Mouse (Mus musculus): ENCODE results near the gene S100a7a. TPM values are rescaled to one million over a fixed set of nuclear protein-coding genes. Genes with fewer than 3 reads are reported as not detected.

The S100a7a gene
- total RNA-seq, 2 experiments from 2014 or later: 0.25 TPM; not detected in 1

DNA sequence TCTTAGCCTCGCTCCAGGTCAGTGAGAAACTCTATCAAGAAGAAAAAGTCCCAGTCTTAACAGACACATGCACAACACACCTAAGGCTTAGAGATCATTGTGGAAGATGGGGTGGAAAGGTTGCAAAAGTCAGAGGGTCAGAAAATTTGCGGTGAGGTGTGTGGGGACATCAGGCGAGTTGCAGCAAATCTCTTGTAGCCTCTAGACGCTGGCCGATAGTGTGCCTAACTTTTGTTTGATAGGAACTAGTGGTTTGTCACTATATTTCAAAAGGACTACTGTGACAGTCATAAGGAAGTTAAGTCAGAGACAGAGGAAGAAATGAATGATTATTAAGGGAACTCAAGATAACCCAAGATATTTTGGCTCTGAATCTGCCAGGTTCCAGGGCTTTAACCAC is 26.5 kb upstream of the S100a7a start:
- DNase-seq (ENCODE audit: low spot score in 2 of 2): no peak

DNA sequence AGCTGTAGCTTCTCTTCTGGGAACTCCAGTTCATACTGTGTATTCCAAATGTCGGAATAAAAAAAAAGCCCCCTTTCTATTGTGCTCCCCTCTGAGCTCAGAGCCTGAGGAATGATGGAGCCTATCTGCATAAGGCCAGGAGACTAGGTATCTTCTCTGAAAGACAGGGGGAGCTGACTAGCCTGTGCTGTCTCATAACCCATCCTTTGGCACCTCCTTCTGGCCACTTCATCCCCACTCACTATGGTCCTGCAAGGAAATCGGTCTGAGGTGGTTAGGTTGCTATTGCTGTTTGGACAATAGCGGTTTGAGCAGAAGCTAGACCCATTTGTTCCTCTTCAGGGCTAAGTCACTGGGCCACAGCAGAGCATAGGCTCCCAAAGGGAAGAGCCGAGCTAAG is 26.0 kb upstream of the S100a7a start:
- DNase-seq (ENCODE audit: low spot score in 2 of 2): no peak

DNA sequence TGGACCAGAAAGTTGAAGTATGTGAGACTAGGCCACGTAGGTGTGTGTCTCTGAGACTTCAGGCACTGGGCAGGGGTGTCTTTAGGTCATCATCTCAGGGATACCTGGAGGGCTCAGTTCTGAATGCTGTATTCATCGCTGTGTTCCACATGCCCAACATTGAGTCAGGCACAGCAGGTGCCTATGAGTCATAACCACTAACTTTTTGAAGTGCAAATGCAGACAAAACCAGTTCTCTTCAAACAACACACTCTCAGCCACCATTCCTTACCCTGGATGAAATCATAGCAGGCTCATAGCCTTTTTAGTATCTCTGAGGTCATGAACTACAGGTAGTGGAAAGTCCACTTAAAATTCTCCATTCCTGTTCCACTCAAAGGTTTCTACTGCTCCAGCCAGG is 24.5 kb upstream of the S100a7a start:
- DNase-seq (ENCODE audit: low spot score in 2 of 2): no peak

DNA sequence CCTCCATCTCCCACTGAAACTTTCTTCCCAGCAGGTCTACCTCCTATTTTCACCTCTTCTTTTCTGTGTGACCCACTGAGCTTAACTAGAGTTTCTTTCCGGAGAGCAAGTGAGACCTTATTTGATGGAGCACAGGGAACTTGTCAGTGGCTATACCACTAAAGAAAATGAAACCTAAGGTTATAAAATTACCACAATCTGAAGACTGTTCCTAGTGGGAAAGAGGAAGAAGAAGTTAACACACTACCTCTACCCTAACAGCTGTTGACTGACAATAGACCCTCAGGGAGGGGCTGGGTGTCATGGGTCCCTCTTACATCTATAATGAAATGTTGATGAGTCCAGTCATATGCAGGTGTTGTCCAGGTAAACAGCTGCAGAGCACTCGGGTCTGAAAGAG is 21.8 kb upstream of the S100a7a start:
- DNase-seq (ENCODE audit: low spot score in 2 of 2): no peak

DNA sequence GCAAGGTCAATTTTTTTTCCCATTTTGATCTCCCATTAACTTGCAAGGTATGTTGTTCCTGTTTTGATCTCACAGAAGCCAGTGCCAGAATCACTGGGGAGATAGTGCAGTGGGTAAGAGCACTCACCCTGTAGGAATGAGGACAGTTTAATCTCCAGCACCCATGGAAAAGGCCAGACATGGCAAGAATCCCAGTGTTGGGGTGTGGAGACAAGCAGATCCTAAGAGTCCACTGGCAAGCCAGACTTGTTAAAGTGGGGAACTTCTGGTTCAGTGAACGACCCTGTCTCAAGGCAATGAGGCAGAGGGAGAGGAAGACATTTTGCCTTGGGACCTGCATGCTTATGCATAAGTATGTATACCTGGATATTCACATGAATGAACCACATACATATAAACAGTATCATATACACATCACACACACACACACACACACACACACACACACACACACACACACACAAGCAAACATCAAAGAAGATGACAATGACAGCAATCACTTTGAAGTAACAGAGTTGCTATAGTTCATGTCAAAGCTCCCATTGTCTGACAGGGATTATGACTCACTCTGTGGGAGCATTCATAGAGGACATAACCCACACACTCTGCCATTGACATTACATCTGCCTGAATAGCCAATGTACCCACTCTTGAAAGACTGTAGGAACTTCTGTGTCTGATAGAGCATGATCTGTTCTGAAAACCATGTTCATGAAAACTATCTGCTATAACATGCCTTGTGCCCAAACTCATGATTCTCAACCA is 15.1 kb upstream of the S100a7a start:
- no peak for DNase-seq (ENCODE audit: low spot score in 2 of 2)

DNA sequence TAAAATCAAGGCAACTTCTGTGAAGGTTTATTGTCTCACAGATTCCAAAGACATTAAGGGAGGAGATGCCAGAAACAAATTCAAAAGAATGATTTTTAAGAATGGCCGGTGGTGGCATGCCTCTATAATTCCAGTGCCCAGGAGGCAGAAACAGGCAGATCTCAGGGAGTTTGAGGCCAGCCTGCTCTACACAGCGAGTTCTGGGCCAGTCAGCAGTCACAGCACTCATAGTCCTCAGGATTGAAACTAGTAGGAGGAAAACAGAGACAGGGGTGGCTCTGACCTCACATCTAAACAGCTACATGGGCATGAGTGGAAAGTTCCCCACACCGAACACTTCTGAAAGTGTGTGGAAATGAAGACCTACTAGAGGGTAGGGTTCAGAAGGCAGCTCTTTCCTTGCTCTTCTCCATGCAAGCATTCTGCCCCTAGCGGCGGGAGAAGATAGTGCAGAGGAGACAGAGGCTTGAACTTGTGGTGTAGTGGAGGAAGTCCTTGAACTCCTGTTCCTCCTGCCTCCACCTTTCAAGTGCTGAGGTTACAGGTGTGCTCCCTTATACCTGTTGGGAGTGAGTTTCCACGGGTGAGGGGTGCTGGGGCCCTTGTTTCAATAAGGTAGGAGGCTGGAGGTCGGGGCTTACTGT is 14.2 kb upstream of the S100a7a start:
- no peak for DNase-seq (ENCODE audit: low spot score in 2 of 2)

DNA sequence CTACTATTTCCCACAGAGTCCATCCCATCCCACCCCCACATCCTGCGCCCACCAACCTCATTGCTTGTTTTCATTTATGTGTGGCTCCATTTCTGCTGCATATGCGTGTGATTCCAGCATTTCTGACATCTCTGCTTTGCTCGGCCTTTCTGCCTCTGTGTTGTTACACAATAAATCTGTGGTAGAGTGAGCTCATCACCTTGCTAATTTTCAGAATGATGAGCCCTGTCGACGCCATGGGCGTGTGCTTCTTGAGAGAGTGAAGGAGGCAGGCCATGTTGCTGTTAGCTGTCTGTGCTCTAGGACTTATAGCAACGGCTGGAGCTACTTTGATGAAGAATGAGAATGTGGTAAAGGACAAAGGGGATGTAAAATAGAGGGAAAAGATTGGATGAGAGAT is 12.8 kb upstream of the S100a7a start:
- no peak for DNase-seq (ENCODE audit: low spot score in 2 of 2)

DNA sequence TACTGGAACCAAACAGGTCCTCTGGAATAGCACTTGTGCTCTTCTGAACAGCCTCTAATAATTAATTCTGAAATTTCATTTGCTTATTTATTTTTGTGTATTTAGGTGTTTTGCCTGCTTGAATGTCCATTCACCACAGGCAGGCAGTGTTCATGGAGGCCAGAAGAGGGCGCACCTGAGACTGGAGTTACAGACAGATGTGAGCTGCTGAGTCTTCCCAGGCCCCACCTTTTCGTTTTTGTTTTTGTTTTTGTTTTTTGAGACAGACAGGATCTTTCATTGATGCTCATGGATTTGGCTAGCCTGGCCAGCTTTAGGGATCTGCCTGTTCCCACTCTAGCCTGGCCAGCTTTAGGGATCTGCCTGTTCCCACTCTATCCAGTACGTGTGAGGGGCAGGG is 9.6 kb upstream of the S100a7a start:
- peak in 1 of 2 experiments; percentile 50 for DNase-seq (ENCODE audit: low spot score in 2 of 2)

DNA sequence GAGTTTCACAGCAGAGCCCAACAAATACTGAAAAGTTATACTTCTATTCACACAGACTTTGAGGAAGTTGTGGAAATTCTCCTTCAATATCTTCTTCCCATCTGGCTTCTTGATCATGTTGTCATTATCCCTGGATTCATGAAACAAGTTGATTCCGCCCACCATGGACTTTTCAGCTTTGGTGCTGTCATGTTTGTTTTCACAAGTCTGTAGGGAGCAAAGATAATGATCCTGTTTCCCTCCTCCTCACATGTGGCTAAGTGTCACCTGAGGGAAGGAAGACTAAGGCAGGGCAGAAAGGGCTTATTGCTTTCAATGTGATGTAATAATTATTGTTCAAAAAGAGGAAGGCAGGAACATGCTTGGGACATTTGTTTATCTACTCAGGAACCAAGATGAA is 6.5 kb upstream of the S100a7a start:
- no peak for DNase-seq (ENCODE audit: low spot score in 2 of 2)

DNA sequence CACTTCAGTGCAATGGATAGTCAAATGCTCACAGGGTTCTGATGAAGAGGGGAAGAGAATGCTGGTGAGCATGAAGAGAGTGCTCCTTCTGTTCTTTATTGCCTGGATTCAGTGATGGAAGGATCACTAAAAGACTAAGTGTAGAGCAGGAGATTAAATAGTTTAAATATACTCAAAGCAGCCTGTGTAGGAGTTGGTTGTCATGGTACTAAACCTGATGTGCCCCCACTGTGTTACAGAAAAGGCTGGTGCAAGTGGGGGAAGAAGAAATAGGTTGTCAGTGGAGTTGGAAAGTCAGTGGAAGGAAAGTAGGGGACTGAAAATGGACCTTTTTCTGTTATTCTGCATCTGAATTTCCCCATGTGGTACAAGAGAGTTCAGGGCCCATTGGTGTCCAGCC is 4.8 kb upstream of the S100a7a start:
- peak in 1 of 2 experiments; percentile 36 for DNase-seq (ENCODE audit: low spot score in 2 of 2)

DNA sequence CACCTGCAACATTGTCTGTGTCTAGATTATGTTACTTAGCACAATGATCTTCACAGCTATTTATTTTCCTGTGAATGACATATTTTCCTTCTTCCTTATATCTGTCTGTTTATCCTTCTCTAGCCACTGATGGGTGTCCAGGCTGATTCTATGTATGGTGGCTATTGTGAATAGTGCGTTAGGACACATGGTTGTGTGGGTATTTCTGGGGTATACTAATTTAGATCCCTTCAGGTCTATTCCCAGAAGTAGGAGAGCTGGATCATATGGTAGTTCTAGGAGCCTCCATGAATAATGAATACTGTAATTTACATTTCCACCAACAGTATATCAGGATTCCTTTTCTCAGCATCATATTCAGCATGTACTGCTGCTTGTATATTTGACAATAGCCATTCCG is 4.0 kb upstream of the S100a7a start:
- DNase-seq (ENCODE audit: low spot score in 2 of 2): no peak

DNA sequence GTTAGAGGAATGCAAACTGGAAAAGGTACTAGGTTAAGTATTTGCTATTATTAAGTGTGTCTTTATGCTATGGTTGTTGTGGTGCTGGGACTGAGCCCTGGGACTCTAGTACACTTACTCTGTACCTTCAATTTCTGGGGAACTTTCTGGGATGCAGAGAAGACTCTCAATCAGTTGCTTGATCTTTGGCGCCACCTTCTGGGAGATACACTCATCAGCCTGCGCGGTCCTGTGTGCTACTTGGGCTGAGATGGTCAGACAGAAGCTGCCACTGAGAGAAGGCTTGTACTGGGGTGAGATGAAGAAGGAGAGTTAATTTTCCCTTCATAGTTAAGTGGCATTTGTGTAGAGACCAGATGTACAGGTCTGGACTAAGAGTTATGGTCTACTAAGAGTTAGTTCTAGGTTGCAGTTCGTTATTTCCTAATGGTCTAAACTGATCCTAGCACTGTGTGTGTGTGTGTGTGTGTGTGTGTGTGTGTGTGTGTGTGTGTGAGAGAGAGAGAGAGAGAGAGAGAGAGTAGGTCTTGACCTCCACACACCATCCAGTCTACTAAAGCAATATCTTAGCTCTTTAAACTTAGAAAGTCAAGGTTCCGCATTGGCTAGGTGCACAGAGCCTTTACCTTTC is 824 bp upstream of the S100a7a start:
- peak; percentile 56 to 91 for DNase-seq (ENCODE audit: low spot score in 2 of 2)

DNA sequence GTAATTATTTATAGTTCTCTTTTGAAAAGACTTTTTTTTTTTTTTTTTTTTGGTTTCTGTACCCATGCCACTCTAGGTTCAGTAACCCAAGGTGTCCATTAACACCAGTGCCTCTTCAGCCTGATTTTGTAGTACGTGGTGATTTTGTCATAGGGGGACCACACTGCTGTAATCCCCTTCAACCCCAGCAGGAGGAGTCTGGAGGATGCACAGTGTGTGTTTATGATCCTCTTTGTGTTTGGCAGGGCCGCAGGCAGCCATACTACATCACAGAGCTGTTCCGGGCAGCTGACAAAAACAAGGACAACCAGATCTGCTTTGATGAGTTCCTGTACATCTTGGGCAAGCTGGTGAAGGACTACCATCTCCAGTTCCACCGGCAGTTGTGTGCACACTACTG is 3.6 kb downstream of the S100a7a start:
- DNase-seq (ENCODE audit: low spot score in 2 of 2): no peak

DNA sequence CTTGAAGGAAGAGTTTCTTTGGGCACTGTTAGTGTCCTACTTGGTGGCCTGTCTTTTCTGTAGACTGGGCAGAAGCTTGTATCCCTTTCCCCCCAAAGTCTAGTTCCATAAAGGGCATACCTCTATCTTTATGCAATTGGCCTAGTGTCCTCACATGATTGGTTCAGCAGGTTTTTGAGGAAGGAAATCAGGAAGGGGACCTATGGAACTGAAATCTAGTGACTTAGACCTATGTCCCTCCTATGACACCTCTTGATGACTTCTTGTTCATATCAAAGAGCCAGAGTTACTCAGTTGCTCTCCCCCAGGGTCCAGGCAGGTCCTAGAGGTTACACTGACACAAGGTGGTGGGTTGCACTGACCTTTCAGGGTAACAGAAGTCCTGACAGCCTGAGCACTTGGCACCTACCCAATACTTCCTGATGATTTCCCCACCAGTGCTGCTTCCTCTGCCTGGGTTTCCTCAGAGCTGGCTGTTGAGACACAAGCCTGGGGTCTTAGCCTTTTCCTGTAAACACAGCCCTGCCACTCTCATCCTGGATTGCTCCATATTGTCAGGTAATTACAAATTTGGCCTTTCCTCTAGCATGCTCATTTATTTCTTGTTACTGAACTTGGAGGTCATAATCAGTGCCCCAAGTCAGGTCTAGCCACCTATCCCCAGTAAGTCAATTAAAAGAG is 5.7 kb downstream of the S100a7a start:
- DNase-seq (ENCODE audit: low spot score in 2 of 2): no peak

DNA sequence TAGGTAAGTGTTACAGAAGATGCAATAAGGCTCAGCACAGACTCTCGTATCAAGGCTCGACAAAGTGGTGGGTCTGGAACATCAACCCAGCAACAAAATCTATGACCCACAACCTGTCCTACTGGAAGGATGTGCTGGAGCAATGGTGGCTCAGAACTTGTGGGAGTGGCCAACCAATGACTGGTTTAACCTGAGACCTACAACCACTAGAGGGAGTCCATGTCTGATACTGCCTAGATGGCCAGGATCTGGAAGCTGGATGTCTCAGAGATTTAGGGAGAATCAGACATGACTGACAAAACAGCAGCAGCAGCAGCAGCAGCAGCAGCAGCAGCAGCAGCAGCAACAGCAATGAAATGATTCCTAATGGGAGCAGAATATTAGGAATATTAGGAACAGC is 10.4 kb downstream of the S100a7a start:
- DNase-seq (ENCODE audit: low spot score in 2 of 2): no peak

DNA sequence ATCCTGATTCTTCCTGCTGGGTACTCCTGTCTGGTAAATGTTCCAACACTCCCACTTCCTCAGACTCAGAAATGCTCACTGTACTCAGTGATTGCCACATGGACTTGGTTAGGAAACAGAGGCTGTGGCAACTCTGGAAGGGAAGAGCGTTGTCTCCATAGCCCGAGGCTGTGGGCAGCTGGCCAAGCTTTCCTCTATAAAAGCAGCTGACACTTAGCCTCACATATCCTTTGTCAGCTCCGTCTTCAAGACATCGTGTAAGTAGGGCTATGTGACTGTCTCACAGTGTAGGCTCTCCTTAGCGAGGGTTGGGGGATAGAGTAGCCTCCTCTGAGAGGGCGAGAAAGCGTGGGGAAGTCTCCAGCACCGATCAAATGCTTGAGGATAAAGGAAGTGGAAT is 15.0 kb downstream of the S100a7a start, which contains the start of gene S100a8:
S100a8 (plus strand) TSS at position 133 of the 400 bp plus-strand sequence.
- DNase-seq (ENCODE audit: low spot score in 2 of 2): no peak

DNA sequence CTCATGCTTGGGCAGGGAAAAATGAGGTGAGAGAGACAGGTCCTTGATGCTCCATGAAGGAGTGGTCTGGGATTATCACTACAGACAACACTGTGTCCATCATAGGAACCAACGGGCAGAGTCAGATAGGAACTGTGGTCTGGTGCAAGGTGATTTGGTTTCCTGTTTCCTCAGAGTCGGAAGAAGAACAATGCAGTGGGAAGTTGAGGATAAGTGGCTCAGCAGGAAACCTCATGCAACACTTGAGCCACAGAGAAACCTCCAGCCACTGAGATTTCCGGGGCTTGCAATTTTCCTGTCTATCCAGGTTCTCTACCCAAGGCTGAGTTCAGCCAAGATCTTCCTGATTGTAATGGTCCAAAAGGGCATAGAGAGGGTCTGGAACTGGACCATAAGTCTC is 24.8 kb downstream of the S100a7a start:
- no peak for DNase-seq (ENCODE audit: low spot score in 2 of 2)

DNA sequence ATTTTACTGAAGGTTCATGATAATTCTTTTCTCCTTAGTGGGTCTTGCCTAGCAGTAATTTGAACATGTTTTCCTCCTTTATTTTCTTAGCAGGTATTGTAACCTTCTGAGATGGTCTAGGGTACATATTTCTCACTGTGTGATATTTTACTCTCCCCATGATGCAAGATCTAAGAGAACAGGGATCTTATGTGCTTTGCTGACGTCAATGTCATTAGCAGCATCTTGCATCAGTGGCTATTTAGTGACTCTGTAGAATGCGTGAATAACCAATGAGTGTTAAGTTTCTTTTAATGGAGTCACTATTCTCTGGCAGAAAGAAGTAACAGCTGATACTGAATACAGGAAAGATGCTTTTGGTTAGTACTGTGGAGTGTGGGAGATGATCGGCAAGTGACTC is 30.1 kb downstream of the S100a7a start:
- no peak for DNase-seq (ENCODE audit: low spot score in 2 of 2)

DNA sequence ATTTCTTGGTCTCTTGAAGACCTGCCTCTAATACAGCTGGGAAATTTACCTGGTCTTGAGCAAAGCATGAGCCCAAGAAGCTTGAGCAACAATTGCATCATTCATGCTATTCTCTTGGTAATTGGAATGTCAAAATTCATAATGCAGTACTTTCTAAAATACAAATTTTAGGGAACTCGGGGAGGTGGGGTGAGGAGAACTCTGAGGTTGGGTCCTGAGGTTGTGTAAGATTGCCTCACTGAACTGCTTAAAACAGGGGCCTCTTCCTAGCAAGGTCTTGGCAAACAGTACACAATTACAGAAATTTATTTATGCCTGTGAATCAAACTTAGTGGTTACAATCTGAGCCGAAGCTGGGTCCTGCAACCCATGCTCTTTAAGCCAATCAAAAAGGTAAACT is 33.0 kb downstream of the S100a7a start:
- DNase-seq (ENCODE audit: low spot score in 2 of 2): no peak

DNA sequence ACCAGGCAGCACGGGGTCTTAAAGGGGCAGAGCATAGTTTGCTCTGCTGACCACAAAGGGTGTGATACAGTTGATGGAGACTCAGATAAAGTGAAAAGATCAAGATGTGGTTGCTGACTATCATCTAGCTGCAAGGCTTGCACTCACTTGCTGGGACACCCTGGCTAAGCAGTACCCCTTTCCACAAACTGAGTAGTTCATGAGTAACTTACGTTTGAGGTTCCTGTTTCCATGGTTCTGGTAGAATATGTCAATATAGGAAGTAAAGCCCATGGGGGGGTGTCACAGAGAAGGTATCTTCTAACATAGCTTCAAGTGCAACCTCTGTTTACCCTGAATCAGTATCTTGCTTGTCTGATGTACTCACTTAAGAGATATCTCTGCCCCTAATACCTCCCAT is 39.7 kb downstream of the S100a7a start:
- no peak for DNase-seq (ENCODE audit: low spot score in 2 of 2)

DNA sequence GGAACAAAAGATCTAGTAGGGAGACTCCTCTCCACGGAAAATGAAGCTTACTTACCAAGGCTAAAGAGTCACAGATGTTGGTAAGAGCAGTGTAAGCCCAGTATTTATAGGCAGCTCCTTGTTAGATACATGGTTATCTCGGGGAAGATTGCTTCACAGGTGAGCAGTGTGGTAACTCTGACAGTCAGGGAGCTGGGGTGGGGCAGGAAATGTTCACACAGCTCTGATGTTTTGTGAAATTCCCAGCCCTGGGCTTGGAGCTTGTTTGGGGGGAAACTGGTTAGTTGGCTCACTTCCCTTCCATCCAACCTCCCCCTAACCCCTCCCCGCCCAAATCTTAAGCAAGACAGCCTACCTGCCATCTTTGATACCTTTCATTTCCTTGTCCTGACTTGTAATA is 41.8 kb downstream of the S100a7a start, which contains the start of gene S100a9:
S100a9 (minus strand) TSS at position 109 of the 400 bp plus-strand sequence.
- no peak for DNase-seq (ENCODE audit: low spot score in 2 of 2)

DNA sequence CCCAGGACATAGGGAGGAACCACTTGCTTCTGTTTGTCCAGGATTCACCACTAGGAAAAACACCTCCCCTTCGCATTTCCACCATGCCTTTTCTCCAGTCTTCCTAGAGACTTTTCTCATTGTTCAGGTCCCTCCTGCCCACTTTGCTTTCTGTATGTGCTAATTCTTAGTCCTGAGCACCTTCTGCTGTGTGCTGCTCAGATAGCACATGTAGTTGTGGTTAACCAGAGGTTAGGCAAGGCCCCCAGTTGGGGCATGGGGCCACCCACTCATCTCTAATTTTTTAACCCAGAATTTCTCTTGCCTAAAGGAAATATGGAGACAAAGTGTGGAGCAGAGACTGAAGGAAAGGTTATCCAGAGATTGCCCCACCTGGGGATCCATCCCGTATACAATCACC is 48.4 kb downstream of the S100a7a start:
- no peak for DNase-seq (ENCODE audit: low spot score in 2 of 2)

Data from layer of hippocampus, adult 18-20 months (tissue).